Mouse (Mus musculus): Measurements from ENCODE around the gene Glipr1. TPM values are rescaled to one million over a fixed set of nuclear protein-coding genes. Genes with fewer than 3 reads are reported as not detected.
"Not testable (repeated sequence)": the region's sequence is repeated elsewhere in the genome, so short reads cannot be mapped to it uniquely, and the experiment has no call there.

The Glipr1 gene
- polyA plus RNA-seq (2012): not detected in 2 replicates

DNA sequence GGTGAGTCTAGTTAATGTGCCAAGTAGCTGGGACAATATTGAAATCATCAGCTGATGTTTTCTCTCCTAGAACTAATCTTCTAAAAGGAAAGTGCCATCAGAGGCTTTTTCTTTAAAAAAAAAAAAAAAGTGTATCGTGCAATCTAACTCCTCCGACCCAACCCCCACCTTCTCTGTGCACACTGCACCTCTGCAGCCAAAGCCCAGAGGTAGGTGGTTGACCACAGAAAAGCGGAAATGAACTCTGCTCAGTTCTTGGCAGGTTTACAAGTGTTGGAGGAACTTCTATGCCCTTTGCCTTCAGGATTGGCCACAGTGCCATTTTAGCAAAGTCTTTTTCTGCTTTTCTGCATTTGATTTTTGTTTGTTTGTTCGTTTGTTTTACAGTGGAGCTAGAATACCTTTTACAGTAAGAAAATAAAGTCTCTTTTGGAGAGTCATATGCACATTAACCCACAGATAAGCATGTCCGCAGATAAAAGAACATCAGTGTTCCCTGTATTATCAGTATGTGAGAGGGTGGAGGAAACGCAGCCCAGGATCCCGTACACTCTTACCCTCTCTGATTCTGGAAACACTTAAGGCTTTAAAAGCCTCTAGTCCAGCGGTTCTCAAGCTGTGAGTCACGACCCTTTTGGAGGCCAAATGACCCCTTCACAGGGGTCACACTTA is at the start of gene Glipr1:
Gene Glipr1, minus strand, starts transcription at position 88 of the 672 bp plus-strand sequence.
- H3K36me3 ChIP-seq (ENCODE audit: control insufficient read depth): no peaks in the 10 kb centered on the region
- H3K4me3 ChIP-seq (replicated peaks): no peak within 1 kb of the TSS
- TF ChIP-seq GATA1 (IDR thresholded peaks at IDR 0.05; ENCODE audit: low read length) (no peak), TAL1 (IDR thresholded peaks at IDR 0.05; ENCODE audit: low read length) (no peak)
- H3K9me3 ChIP-seq (ENCODE audit: control insufficient read depth, low read length): no peaks in the 10 kb centered on the region
- no peaks in the 10 kb centered on the region for H3K27me3 ChIP-seq (ENCODE audit: control insufficient read depth)
- peaks cover 24% of the 10 kb centered on the region for H3K4me1 ChIP-seq (ENCODE audit: control insufficient read depth)

DNA sequence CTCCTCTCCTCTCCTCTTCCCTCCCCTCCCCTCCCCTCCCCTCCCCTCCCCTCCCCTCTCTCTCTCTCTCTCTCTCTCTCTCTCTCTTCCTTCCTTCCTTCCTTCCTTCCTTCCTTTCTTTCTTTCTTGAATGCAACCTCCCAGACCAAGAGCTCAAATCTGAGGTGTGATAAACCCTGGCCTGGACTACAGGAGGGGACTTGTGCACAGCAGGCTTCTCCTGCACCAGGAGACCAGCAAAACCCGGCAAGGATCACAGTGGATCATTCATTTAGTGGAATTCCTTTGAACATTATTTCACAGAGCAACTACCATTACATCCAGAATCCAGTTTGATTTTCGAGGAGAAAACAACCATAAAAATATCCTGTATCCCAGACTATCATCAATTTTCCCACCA is 49.5 kb upstream of the Glipr1 start:
- not testable (repeated sequence) for H3K9me3 ChIP-seq (ENCODE audit: control insufficient read depth, low read length); H3K27me3 ChIP-seq (ENCODE audit: control insufficient read depth); H3K36me3 ChIP-seq (ENCODE audit: control insufficient read depth); H3K4me1 ChIP-seq (ENCODE audit: control insufficient read depth); H3K4me3 ChIP-seq (replicated peaks)

GRCm38 (mm10) chr10:112051220-112051619 is 48.8 kb upstream of the Glipr1 start:
- no peaks in the 10 kb centered on the region for H3K4me1 ChIP-seq (ENCODE audit: control insufficient read depth)
- H3K4me3 ChIP-seq (replicated peaks): no peak overlapping the region
- no peaks in the 10 kb centered on the region for H3K27me3 ChIP-seq (ENCODE audit: control insufficient read depth)
- H3K36me3 ChIP-seq (ENCODE audit: control insufficient read depth): no peaks in the 10 kb centered on the region
- no peaks in the 10 kb centered on the region for H3K9me3 ChIP-seq (ENCODE audit: control insufficient read depth, low read length)
- TF ChIP-seq GATA1 (IDR thresholded peaks at IDR 0.05; ENCODE audit: low read length) (no peak), TAL1 (IDR thresholded peaks at IDR 0.05; ENCODE audit: low read length) (no peak)

GRCm38 (mm10) chr10:112044283-112044682 is 41.9 kb upstream of the Glipr1 start:
- not testable (repeated sequence) for H3K36me3 ChIP-seq (ENCODE audit: control insufficient read depth); H3K27me3 ChIP-seq (ENCODE audit: control insufficient read depth); H3K4me1 ChIP-seq (ENCODE audit: control insufficient read depth)

GRCm38 (mm10) chr10:112043523-112043922 is 41.1 kb upstream of the Glipr1 start:
- not testable (repeated sequence) for H3K4me3 ChIP-seq (replicated peaks); H3K9me3 ChIP-seq (ENCODE audit: control insufficient read depth, low read length); H3K27me3 ChIP-seq (ENCODE audit: control insufficient read depth); H3K4me1 ChIP-seq (ENCODE audit: control insufficient read depth); H3K36me3 ChIP-seq (ENCODE audit: control insufficient read depth)

More at GRCm38 (mm10) chr10:112044283-112044682, 41.9 kb upstream of the Glipr1 start:
- not testable (repeated sequence) for H3K4me3 ChIP-seq (replicated peaks); H3K9me3 ChIP-seq (ENCODE audit: control insufficient read depth, low read length)

GRCm38 (mm10) chr10:112028689-112029088 is 26.3 kb upstream of the Glipr1 start:
- not testable (repeated sequence) for H3K4me3 ChIP-seq (replicated peaks); H3K36me3 ChIP-seq (ENCODE audit: control insufficient read depth); H3K27me3 ChIP-seq (ENCODE audit: control insufficient read depth); H3K4me1 ChIP-seq (ENCODE audit: control insufficient read depth); H3K9me3 ChIP-seq (ENCODE audit: control insufficient read depth, low read length)

- H3K9me3 ChIP-seq (ENCODE audit: control insufficient read depth, low read length): no peaks in the 10 kb centered on the region
- H3K4me3 ChIP-seq (replicated peaks): no peak overlapping the region
- TF ChIP-seq TAL1 (IDR thresholded peaks at IDR 0.05; ENCODE audit: low read length) (no peak), GATA1 (IDR thresholded peaks at IDR 0.05; ENCODE audit: low read length) (no peak)
- H3K27me3 ChIP-seq (ENCODE audit: control insufficient read depth): no peaks in the 10 kb centered on the region
- H3K36me3 ChIP-seq (ENCODE audit: control insufficient read depth): no peaks in the 10 kb centered on the region
- H3K4me1 ChIP-seq (ENCODE audit: control insufficient read depth): no peaks in the 10 kb centered on the region
Observed at GRCm38 (mm10) chr10:112023585-112023984, 21.2 kb upstream of the Glipr1 start.

GRCm38 (mm10) chr10:112009511-112009910 is 7.1 kb upstream of the Glipr1 start:
- H3K27me3 ChIP-seq (ENCODE audit: control insufficient read depth); H3K4me3 ChIP-seq (replicated peaks); H3K4me1 ChIP-seq (ENCODE audit: control insufficient read depth); H3K36me3 ChIP-seq (ENCODE audit: control insufficient read depth); H3K9me3 ChIP-seq (ENCODE audit: control insufficient read depth, low read length): not testable (repeated sequence)

- H3K4me1 ChIP-seq (ENCODE audit: control insufficient read depth): peaks cover 25% of the 10 kb centered on the region
- no peak for TF ChIP-seq TAL1 (IDR thresholded peaks at IDR 0.05; ENCODE audit: low read length)
- TF ChIP-seq GATA1 (IDR thresholded peaks at IDR 0.05; ENCODE audit: low read length): no peak
- H3K4me3 ChIP-seq (replicated peaks): no peak overlapping the region
- H3K9me3 ChIP-seq (ENCODE audit: control insufficient read depth, low read length): no peaks in the 10 kb centered on the region
- no peaks in the 10 kb centered on the region for H3K36me3 ChIP-seq (ENCODE audit: control insufficient read depth)
- H3K27me3 ChIP-seq (ENCODE audit: control insufficient read depth): no peaks in the 10 kb centered on the region
Observed at GRCm38 (mm10) chr10:112001756-112002520, 493 bp downstream of the Glipr1 start.

- Histone ChIP-seq H3K27me3 (ENCODE audit: control insufficient read depth) (no peaks in the 10 kb centered on the region), H3K4me1 (ENCODE audit: control insufficient read depth) (peaks cover 25% of the 10 kb centered on the region), H3K9me3 (ENCODE audit: control insufficient read depth, low read length) (no peaks in the 10 kb centered on the region), H3K36me3 (ENCODE audit: control insufficient read depth) (no peaks in the 10 kb centered on the region), H3K4me3 (replicated peaks) (no peak overlapping the region)
- TF ChIP-seq TAL1 (IDR thresholded peaks at IDR 0.05; ENCODE audit: low read length) (no peak), GATA1 (IDR thresholded peaks at IDR 0.05; ENCODE audit: low read length) (no peak)
Observed at GRCm38 (mm10) chr10:112001350-112001749, 1.1 kb downstream of the Glipr1 start.

Data from erythroblast, embryonic 14.5 days (primary cell).